Mouse (Mus musculus) heart, embryonic 11.5 days (tissue): Measurements from ENCODE around the gene Mdm2. TPM values are rescaled to one million over a fixed set of nuclear protein-coding genes. Genes with fewer than 3 reads are reported as not detected.

ENCODE experiments used
- ATAC-seq: fragments of 200-750 bp; cut with Nextera tagmentation; replicated peaks from 2 replicates; pipeline ENCODE4 v1.8.0; 2017; ENCODE audit warnings: moderate library complexity; ENCODE audit not compliant: insufficient number of reproducible peaks, low FRiP score, low TSS enrichment
- H3K27ac ChIP-seq: fragments of 300-500 bp; sonication (generic); 2 replicates; pipeline ENCODE4 v1.5.1; 2014; ENCODE audit warnings: mild to moderate bottlenecking, low read depth, low read length
- H3K27me3 ChIP-seq: fragments of 300-500 bp; sonication (generic); 2 replicates; pipeline ENCODE4 v1.6.1; 2014; ENCODE audit warnings: mild to moderate bottlenecking, low read length, mixed read lengths; ENCODE audit not compliant: control insufficient read depth, insufficient read depth
- H3K36me3 ChIP-seq: fragments of 300-500 bp; sonication (generic); 2 replicates; pipeline ENCODE4 v1.6.1; 2014; ENCODE audit warnings: mild to moderate bottlenecking, low read length, moderate library complexity, mixed read lengths; ENCODE audit not compliant: control insufficient read depth, insufficient read depth
- H3K4me1 ChIP-seq: fragments of 300-500 bp; sonication (generic); 2 replicates; pipeline ENCODE4 v1.6.1; 2014; ENCODE audit warnings: low read length; ENCODE audit not compliant: control insufficient read depth, insufficient read depth
- H3K4me2 ChIP-seq: fragments of 300-500 bp; sonication (generic); 2 replicates; pipeline ENCODE4 v1.6.1; 2014; ENCODE audit warnings: mild to moderate bottlenecking, moderate library complexity
- H3K4me3 ChIP-seq: fragments of 300-500 bp; sonication (generic); 2 replicates; pipeline ENCODE4 v1.5.1; 2014; ENCODE audit warnings: low read depth, low read length
- H3K9ac ChIP-seq: fragments of 300-500 bp; sonication (generic); 2 replicates; pipeline ENCODE4 v1.6.1; 2014; ENCODE audit warnings: mild to moderate bottlenecking, low read depth, low read length, moderate library complexity
- H3K9me3 ChIP-seq: fragments of 300-500 bp; sonication (generic); replicated peaks from 2 replicates; pipeline ENCODE4 v1.6.1; 2016; ENCODE audit warnings: low read length; ENCODE audit not compliant: control insufficient read depth
- WGBS: fragments of 180-500 bp; shearing (Covaris S2); extraction: QIAGEN DNeasy Blood & Tissue Kit; methylation state at CpG from one replicate; pipeline ENCODE4 v1.1.7; 2014; ENCODE audit not compliant: insufficient replicate concordance; 5-methylcytosine and 5-hydroxymethylcytosine counted together
- polyA plus RNA-seq: library from polyadenylated mRNA; unstranded; fragments of >200 nt; fragmentation: Nextera tagmentation; extraction: Ambion mirVana; gene quantifications from 2 replicates; pipeline ENCODE4 v1.2.1, GENCODE M21; 2014

Gene Mdm2
- polyA plus RNA-seq, 1 experiment from 2014 or later, result 62.2 TPM

DNA sequence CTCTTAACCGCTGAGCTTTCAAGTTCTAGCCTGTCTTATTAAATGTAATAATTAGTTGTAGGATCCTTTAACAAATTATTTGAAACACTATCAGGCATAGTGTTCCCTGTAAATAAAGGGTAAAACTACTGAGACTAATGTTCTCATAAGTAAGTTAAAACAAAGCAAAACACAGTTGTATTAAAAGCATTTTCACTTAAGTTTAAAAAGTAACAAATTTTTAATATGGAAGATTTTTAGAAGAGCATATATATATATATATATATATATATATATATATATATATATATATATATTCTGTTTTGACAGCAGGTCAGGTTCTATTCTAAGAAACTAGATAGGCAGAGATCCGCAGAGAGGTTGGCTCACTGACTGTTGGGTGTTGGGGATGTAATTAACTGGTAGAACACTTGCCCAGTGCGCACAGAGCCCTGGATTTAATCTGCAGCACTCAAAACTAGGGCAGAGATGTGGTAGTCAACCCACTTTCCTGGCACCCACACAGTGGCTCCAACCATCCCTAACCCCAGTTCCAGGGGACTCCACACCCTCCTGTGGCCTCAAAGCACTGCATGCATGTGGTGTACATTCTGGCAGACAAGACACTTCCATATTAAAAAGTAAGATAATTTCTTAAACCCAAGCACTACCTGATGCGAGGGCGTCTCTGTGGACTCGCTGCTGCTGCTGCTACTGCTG, 16.2 kb downstream of the Mdm2 start:
- no peak overlapping the region for H3K9ac ChIP-seq
- no peaks in the 10 kb centered on the region for H3K4me1 ChIP-seq
- H3K4me3 ChIP-seq, result no peak overlapping the region
- H3K4me2 ChIP-seq, result no peak overlapping the region
- ATAC-seq, result no peak
- 92% methylated on average over 6 of the region's 6 CpGs for WGBS
- peaks cover 52% of the 10 kb centered on the region for H3K36me3 ChIP-seq
- H3K9me3 ChIP-seq, result no peaks in the 10 kb centered on the region
- no peak overlapping the region for H3K27ac ChIP-seq
- H3K27me3 ChIP-seq, result no peaks in the 10 kb centered on the region

DNA sequence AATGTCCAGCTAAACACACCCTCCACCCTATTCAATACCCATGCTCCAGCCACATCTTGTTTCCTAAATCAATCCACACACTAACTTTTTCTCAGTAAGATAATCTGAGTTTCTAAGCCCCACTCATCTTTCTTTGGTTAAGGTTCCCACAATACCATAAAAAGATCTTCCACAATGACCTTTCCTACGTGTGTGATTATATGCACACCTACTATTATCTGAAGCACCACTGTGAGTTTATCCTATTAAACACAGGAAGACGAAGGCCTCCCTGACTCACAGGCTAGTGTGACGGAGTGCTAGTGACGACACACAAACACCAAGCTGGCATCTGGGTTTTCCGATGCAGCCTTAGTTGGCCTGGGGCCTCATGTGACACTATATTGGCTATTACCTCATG, 17.6 kb downstream of the Mdm2 start:
- no peak overlapping the region for H3K4me2 ChIP-seq
- H3K4me1 ChIP-seq, result no peaks in the 10 kb centered on the region
- no peak overlapping the region for H3K27ac ChIP-seq
- no peak for ATAC-seq
- H3K9me3 ChIP-seq, result no peaks in the 10 kb centered on the region
- no peaks in the 10 kb centered on the region for H3K27me3 ChIP-seq
- WGBS, result 90% methylated on average over 5 of the region's 5 CpGs
- H3K36me3 ChIP-seq, result peaks cover 52% of the 10 kb centered on the region
- no peak overlapping the region for H3K4me3 ChIP-seq
- H3K9ac ChIP-seq, result no peak overlapping the region

DNA sequence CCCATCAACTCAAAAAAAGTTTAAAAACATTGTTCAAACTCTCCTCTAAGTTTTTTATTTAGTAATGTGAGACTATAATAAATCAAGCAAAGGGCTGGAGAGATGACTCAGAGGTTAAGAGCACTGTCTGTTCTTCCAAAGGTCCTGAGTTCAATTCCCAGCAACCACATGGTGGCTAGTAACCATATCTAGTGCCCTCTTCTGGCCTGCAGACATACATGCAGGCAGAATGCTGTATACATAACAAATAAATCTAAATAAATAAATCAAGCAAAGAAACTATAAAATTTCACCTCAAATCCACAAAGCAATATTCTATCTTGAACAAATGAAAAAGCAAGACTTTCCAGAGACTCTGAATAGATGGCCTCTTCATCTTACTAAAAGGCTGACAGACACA, 18.4 kb downstream of the Mdm2 start:
- peaks cover 44% of the 10 kb centered on the region for H3K36me3 ChIP-seq
- no peak overlapping the region for H3K27ac ChIP-seq
- no peaks in the 10 kb centered on the region for H3K27me3 ChIP-seq
- no peak overlapping the region for H3K4me3 ChIP-seq
- H3K9me3 ChIP-seq, result no peaks in the 10 kb centered on the region
- no peak for ATAC-seq
- H3K4me1 ChIP-seq, result no peaks in the 10 kb centered on the region
- H3K4me2 ChIP-seq, result no peak overlapping the region
- no peak overlapping the region for H3K9ac ChIP-seq

DNA sequence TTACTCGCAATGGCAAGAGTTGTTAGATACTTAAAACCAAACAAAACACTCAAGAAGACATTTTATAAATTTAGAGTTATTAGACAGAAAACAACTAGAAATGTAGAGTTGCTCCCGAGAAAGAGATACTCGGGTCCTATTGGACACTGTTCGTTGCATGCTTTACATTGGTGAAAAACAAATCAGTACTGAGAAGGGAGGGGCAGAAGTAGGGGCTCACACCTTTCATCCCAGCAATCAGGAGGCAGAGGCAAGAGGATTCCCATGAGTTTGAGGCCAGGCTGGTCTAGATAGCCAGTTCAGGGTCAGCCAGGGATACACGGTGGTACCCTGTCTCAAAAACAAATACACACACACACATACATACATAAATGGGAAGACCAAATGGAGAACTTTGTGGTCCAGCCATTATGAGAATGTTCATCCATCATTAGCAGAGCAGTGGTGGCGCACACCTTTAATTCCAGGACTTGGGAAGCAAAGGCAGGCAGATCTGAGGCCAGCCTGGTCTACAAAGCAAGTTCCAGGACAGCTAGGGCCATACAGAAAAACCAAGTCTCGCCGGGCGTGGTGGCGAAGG, 19.1 kb downstream of the Mdm2 start:
- WGBS, result 93% methylated on average over 10 of the region's 10 CpGs
- peaks cover 40% of the 10 kb centered on the region for H3K36me3 ChIP-seq
- ATAC-seq, result no peak

DNA sequence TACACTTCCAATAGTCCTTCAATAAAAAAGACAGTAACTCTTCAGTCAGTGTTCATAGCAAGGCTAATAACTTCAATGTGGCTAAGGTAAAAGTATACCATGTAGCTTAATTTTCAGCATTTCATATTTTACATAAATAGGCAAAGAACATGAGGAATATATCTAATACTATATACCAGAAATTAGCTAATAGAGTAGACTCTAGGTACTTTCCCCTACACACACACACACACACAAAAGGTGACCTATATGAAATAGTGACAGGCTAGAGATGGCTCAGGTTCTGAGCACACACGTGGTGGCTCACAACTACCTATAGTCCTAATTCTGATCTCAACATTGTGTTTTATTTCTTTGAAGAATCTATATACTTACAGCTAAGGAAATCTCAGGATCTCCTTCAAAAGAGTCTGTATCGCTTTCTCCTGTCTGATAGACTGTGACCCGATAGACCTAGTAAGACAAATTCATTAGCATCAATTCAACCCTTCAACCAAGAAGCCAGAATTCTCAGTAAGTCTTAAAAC, 19.7 kb downstream of the Mdm2 start:
- no peak overlapping the region for H3K4me2 ChIP-seq
- no peaks in the 10 kb centered on the region for H3K9me3 ChIP-seq
- H3K27ac ChIP-seq, result no peak overlapping the region
- peaks cover 38% of the 10 kb centered on the region for H3K36me3 ChIP-seq
- H3K9ac ChIP-seq, result no peak overlapping the region
- no peaks in the 10 kb centered on the region for H3K4me1 ChIP-seq
- WGBS, result 92% methylated on average over 3 of the region's 3 CpGs
- ATAC-seq, result no peak
- H3K27me3 ChIP-seq, result no peaks in the 10 kb centered on the region
- no peak overlapping the region for H3K4me3 ChIP-seq

More for the DNA sequence above, 19.1 kb downstream of the Mdm2 start:
- Histone ChIP-seq H3K27me3 (no peaks in the 10 kb centered on the region), H3K4me3 (no peak overlapping the region), H3K4me2 (no peak overlapping the region), H3K9me3 (no peaks in the 10 kb centered on the region), H3K4me1 (no peaks in the 10 kb centered on the region), H3K27ac (no peak overlapping the region), H3K9ac (no peak overlapping the region)

DNA sequence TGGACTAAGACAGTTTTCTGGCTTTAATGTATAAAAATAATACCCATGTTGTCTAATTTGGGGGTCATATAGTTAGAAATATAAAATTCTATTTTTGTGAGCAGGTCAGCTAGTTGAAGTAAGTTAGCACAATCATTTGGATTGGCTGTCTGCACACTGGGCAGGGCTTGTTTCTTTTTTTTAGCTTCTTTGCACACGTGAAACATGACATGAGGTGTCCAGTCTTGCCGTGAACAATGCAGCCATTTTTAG, 20.5 kb downstream of the Mdm2 start:
- Histone ChIP-seq H3K4me3 (no peak overlapping the region), H3K9ac (no peak overlapping the region), H3K36me3 (peaks cover 33% of the 10 kb centered on the region), H3K9me3 (no peaks in the 10 kb centered on the region), H3K27me3 (no peaks in the 10 kb centered on the region), H3K4me2 (no peak overlapping the region), H3K4me1 (no peaks in the 10 kb centered on the region), H3K27ac (no peak overlapping the region)
- WGBS, result 81% methylated on average over 2 of the region's 2 CpGs
- ATAC-seq, result no peak

DNA sequence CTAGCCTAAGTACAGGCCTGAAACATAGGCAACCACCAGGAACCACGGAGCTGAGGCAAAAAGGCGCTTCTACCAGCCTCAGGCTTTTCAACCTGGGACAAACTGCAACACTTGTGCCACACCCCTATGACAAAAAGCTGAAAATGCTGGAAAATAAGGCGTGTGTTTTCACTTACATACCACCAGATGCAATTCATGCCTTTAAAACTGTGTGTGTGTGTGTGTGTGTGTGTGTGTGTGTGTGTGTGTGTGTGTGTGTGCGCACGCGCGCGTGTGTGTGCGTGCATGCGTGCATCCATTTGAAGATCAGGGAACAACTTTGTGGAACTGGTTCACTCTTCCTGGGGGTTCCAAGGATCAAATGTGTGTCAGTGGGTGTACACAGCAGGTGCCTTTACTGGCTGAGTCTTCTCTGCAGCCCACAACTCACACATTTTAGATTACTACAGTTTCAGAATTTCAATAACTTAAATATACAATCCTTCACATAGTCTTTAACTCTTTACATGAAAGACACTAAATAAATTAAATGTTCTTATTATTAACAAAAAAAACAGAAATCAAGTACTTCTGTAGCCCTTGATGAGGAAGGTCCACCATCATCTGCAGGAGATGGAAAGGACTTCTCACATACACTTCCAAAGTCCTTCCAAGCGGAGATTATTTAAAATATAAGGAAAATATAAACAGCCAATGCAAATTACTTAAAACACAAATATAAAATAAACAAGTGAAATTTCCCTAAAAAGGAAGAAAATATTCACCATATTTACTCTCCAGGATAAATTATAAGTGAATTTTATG, 21.1 kb downstream of the Mdm2 start:
- no peak overlapping the region for H3K4me3 ChIP-seq
- ATAC-seq, result no peak
- no peaks in the 10 kb centered on the region for H3K4me1 ChIP-seq
- WGBS, result 94% methylated on average over 11 of the region's 11 CpGs
- H3K9ac ChIP-seq, result no peak overlapping the region
- H3K27me3 ChIP-seq, result no peaks in the 10 kb centered on the region
- no peaks in the 10 kb centered on the region for H3K9me3 ChIP-seq
- H3K4me2 ChIP-seq, result no peak overlapping the region
- H3K27ac ChIP-seq, result no peak overlapping the region
- H3K36me3 ChIP-seq, result peaks cover 28% of the 10 kb centered on the region

DNA sequence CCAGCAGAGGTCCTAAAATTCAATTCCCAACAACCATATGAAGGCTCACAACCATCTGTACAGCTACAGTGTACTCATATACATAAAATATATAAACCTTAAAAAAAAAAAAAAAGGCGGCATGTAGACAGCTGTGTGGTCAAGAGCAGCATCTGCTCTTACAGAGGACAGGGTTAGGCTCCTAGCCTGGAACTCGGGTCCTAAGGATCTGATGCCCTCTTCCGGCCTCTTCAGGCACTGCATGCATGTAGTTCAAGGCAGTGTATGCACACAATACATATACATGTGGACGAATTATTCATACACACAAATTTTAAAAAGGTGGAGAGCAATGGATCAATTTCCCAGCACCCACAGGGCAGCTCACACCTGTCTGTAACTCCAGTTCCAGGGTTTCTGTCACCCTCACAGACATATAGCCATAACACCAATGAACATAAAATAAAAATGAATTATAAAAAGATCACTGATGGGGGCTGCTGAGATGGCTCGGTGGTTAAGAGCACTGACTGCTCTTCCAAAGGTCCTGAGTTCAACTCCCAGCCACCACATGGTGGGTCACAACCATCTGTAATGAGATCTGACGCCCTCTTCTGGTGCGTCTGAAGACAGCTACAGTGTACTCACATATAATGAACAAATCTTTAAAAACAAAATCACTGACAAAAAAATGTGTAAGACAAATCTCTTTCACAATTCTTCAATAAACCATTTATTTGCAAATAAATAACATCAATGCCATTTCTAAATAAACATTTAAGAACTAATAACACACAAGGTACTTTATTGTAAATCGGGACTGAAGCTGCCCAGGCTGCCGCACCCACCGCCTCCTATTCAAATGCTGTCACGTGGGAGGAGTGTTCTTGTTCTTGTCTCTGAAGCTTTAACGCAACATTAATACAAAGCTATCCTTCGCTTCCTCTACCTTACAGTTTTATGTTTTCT, 22.1 kb downstream of the Mdm2 start:
- Histone ChIP-seq H3K9me3 (no peaks in the 10 kb centered on the region), H3K4me2 (no peak overlapping the region), H3K36me3 (peaks cover 24% of the 10 kb centered on the region), H3K27me3 (no peaks in the 10 kb centered on the region), H3K27ac (no peak overlapping the region), H3K9ac (no peak overlapping the region), H3K4me3 (no peak overlapping the region), H3K4me1 (no peaks in the 10 kb centered on the region)
- ATAC-seq, result no peak
- 82% methylated on average over 13 of the region's 13 CpGs for WGBS
